Mouse (Mus musculus): ENCODE results near the gene Fuz. TPM values are rescaled to one million over a fixed set of nuclear protein-coding genes. Genes with fewer than 3 reads are reported as not detected.
"Not testable (repeated sequence)": the region's sequence is repeated elsewhere in the genome, so short reads cannot be mapped to it uniquely, and the experiment has no call there.

Gene Fuz
- total RNA-seq, 2 experiments from 2014 or later: 9.8 to 16.6 TPM

GRCm38 (mm10) chr7:44860576-44861428, 35.1 kb upstream of the Fuz start:
- peak; percentile 50 for ATAC-seq (replicated peaks; ENCODE audit: poor library complexity)

DNA sequence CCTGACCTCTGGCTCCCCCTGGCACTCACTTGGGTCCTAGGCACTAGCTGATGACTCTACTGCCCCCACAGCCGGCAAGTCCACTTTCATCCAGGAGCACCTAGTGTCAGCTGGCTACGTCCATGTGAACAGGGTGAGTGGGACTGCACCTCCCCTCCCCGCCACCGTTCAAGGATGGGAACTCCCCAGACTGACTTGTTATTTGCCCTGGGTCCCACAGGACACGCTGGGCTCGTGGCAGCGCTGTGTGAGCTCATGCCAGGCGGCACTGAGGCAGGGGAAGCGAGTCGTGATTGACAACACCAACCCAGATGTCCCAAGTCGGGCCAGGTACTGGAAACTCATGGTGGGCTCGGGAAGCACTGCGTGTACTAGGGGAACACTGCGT, 34.5 kb upstream of the Fuz start:
- no peak for ATAC-seq (replicated peaks; ENCODE audit: poor library complexity)

DNA sequence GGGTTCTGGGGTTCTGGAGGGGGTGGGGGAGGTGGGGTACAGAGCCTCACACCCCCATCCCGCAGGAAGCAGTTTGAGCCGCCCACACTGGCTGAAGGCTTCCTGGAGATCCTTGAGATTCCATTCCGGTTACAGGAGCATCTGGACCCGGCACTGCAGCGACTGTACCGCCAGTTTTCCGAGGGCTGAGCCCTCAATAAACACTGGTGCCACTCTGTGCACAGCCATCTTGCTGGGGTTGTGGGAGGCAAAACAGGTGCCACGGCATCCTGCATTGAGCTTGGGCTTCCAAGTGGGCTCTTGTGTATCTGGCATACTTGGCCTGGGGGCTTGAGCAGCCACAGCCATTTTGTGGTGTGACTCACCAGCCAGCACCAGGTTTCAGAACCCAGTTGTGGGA, 33.4 kb upstream of the Fuz start:
- no peak for ATAC-seq (replicated peaks; ENCODE audit: poor library complexity)

DNA sequence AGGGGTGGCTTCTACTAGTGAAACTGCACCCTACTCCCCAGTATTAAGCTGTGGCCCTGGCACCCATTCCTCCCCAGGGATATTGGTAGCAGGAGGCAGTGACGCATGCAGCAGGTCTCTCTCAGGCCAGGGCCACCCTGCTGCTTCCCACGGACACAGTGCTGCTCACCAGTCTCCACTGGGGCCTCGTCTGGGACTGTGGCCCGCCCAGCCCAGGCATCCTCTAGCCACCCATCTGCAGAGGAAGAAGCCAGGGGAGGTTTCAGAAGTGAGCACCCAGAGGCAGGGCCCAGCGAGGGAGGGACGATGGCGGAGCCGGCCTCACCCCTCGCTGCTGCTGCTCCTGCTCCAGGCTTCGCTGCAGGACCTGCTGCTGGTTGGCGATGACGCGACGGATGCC, 32.7 kb upstream of the Fuz start:
- no peak for ATAC-seq (replicated peaks; ENCODE audit: poor library complexity)

DNA sequence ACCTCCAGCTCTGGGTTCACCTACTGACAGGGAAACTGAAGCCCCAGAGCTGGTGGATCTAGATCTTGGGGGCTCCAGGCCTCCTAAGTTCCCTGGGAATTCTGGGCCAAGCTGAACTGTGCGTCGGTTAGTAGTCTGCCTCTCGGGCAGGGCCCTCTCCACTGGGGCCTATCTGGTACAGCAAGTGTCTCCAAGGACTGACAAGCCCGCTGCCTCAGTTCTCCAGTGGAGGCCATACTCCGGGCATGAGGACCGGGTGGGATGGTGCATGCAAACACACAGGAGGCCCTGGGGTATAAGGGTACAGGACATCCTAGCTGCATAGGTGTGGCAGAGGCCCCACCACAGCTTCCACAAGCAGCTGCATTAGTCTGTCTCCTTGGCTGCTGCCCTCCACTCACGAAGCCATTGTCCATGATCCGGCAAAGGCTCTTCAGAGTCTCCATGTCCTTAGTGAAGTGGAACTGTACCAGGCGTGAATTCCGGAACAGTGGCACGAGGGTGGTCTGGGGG, 31.8 kb upstream of the Fuz start:
- no peak for ATAC-seq (replicated peaks; ENCODE audit: poor library complexity)

DNA sequence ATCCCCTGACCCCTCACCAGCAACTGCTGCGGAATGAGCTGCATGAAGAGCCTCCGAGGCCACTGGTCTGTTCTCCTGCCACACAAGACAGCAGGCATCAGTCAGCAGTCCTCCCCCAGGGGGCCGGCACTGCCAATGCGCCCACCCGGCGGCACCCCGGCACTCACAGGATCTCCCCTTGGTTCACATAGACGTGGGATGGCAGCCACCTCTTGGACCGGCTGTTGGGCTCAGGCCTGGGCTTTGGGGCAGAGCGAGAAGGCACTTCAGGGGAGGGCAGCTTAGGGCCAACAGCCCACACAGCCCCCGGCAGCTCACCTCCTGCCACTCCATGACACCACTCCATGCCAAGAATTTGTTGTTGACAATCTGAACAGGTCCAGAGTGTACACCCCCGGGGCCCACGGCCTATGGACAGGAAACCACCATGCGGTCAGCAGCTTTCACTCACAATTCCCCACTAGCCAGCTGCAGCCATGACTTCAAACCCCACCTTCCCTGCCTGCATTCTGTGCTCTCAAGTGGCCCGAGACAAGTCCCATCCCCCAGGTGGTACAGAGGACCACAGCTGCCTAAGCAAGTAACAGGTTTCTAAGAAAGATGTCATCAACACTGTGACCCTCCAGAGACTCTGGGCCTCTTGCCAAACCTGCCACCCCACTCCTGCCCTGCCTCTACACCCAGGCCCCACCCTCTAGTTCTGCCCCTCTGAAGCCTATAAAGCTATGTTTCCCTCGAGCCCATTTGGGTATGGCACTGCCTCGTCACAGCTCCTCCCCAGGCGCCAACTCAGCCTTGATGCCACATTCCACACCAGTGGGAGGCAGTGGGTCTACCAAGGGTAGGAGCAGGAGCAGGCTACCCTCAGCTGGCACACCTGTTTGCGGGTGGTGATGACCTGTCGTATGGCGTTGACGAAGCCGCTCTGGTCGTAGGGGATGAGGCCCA, 31.0 kb upstream of the Fuz start:
- ATAC-seq (replicated peaks; ENCODE audit: poor library complexity): 0 out of 2 replicates have a peak, but pooled peaks have one; percentile 3

- peak; percentile 40 for ATAC-seq (replicated peaks; ENCODE audit: poor library complexity)
Measured at GRCm38 (mm10) chr7:44866276-44867009, 29.4 kb upstream of the Fuz start.

GRCm38 (mm10) chr7:44867010-44867702, 28.7 kb upstream of the Fuz start:
- no peak for ATAC-seq (replicated peaks; ENCODE audit: poor library complexity)

- ATAC-seq (replicated peaks; ENCODE audit: poor library complexity): no peak
Measured at GRCm38 (mm10) chr7:44867802-44868201, 28.1 kb upstream of the Fuz start.

DNA sequence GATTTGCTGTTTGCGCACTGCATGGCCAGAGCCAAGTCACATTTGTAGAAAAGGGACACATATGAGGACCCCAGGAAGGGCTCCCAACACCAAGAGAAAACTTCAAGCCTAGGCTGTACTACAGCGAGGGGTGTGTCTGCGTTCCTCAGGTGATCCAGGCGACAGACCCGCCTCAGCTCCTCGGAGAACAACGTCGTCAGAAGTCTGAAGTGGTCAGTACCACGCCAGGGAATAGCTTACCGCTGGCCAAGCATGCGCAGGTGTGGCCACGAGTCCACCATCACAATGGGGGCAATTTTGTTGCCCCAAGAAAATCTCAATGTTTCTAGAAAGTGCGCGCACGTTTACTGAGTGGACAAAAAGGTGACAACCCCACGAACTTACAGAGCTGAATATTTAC, 27.4 kb upstream of the Fuz start:
- no peak for ATAC-seq (replicated peaks; ENCODE audit: poor library complexity)

- ATAC-seq (replicated peaks; ENCODE audit: poor library complexity): no peak
Measured at GRCm38 (mm10) chr7:44868919-44869696, 26.8 kb upstream of the Fuz start.

GRCm38 (mm10) chr7:44869697-44870528, 26.0 kb upstream of the Fuz start, which contains the start of gene Ptov1:
Gene Ptov1 (minus strand): TSS chr7:44869788.
- peak; percentile 81 for ATAC-seq (replicated peaks; ENCODE audit: poor library complexity)

GRCm38 (mm10) chr7:44870614-44871013, 25.3 kb upstream of the Fuz start:
- ATAC-seq (replicated peaks; ENCODE audit: poor library complexity): no peak

GRCm38 (mm10) chr7:44871181-44871580, 24.7 kb upstream of the Fuz start:
- no peak for ATAC-seq (replicated peaks; ENCODE audit: poor library complexity)

DNA sequence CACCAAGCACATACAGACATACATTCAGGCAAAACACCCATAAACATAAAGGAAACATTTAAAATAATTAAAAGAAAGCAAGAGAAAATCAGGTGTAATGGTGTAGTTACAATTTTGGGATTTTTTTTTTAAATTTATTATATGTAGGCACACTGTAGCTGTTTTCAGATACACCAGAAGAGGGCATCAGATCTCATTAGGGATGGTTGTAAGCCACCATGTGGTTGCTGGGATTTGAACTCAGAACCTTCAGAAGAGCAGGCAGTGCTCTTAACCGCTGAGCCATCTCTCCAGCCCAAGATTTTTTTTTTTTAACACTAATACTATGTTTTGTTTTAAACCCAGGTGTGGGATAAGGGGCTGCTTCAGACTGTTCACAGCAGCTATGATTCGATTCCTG, 24.1 kb upstream of the Fuz start:
- ATAC-seq (replicated peaks; ENCODE audit: poor library complexity): not testable (repeated sequence)

DNA sequence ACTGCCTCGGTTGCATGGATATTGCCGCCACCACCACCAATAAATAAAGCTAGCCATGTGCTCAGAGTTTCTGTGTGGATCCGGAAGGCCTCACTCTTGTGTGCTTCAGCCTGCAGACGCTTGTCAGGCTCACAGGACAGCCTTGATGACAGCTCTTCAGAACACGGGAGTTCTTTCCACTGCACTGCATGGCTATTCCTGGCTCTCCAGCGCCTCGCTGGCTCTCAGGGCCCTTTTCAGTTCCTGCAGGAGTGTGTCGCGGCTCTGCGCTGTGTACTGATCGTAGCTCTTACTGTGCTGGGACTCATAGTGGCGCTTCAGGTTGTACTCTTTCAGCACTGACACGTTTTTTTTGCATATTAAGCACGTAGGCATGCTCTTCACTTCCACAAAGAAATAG, 18.0 kb upstream of the Fuz start:
- no peak for ATAC-seq (replicated peaks; ENCODE audit: poor library complexity)

- no peak for ATAC-seq (replicated peaks; ENCODE audit: poor library complexity)
Measured at GRCm38 (mm10) chr7:44883036-44883435, 12.8 kb upstream of the Fuz start.

DNA sequence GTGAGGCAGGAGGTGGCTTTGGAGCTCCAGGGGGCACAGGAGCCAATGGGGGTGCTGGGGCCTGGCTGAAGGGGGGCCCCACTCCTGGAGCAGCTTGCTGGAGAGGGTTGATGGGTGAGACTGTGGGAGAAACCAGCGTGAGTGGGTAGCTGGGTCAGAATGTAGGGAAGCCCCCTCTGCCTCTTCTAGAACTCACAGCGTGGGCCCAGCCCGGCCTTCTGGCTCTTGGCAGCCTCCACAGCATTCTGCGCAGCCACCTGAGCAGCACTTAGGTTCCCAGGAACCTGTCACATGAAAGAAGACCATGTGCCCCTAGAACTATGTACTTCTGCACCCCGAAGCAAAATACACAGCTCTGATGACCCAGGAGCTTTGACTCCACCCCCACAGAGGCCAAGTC, 11.2 kb upstream of the Fuz start:
- ATAC-seq (replicated peaks; ENCODE audit: poor library complexity): no peak

DNA sequence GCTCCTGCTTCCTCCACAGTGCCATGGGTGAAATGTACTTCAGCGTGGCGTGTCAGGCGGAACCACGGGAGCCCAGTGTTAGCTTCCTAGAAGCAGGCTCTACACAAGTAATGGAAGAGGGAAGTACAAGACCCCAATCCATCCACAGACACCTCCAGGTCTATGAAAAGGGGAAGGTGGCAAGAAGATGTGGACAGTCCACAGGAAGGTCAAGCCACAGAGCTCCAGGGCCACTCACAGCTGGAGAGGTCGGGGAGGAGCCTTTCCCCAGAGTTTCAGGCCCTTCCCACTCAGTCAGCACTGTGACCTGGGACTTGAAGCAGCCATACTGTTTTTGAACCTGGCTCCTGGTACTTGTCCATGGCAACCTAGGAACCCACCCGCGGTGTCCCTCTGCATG, 8.9 kb upstream of the Fuz start:
- peak; percentile 69 for ATAC-seq (replicated peaks; ENCODE audit: poor library complexity)
